Comparison of ENCODE assay signal across 9 mouse cellular contexts in genomic region chr2:125857707-125858106, GRCm38 (mm10). TPM values are rescaled to one million over a fixed set of nuclear protein-coding genes. Genes with fewer than 3 reads are reported as not detected.
DNase-seq lines count a peak whose midpoint lies in the region; ATAC-seq and TF ChIP-seq lines count a peak whose summit lies in the region.
"Had no signal": no experiment of that assay in that cellular context is flagged by ENCODE, and none has a peak within 500 bp of the region (broad histone marks: within the 10 kb centered on the region; RNA-seq: fewer than 3 reads in every experiment).

No protein-coding gene starts in this region.

- H3K4me3 ChIP-seq in lung, embryonic 15.5 days, result peak overlapping the region; percentile 94
- peak overlapping the region; percentile 100 for H3K4me3 ChIP-seq in forebrain, embryonic 12.5 days (replicated peaks)
- H3K4me3 ChIP-seq in limb, embryonic 14.5 days (replicated peaks; ENCODE audit: low read length), result peak overlapping the region; percentile 99
- H3K4me3 ChIP-seq in stomach, embryonic 15.5 days (replicated peaks), result peak overlapping the region; percentile 100

- no peak for ATAC-seq in lung, embryonic 15.5 days (ENCODE audit: borderline replicate concordance, extremely low read depth, low FRiP score, low TSS enrichment)
- no peak for ATAC-seq in forebrain, embryonic 12.5 days (ENCODE audit: low FRiP score)
- ATAC-seq in limb, embryonic 14.5 days (ENCODE audit: low FRiP score, low read depth), result no peak
- ATAC-seq in stomach, embryonic 15.5 days (ENCODE audit: insufficient read depth, low FRiP score, low read depth), result no peak

- WGBS in lung, embryonic 15.5 days, result 37% methylated on average over 3 of the region's 3 CpGs
- whole genome bisulfite sequencing in forebrain, embryonic 12.5 days, result 55% methylated on average over 3 of the region's 3 CpGs
- WGBS in limb, embryonic 14.5 days, result 54% methylated on average over 3 of the region's 3 CpGs
- 51% methylated on average over 3 of the region's 3 CpGs for WGBS in stomach, embryonic 15.5 days

- TF ChIP-seq POLR2A in limb, embryonic 14.5 days (IDR thresholded peaks at IDR 0.05; ENCODE audit: borderline replicate concordance, extremely low read depth, insufficient read depth, insufficient read length), result no peak

- H3K4me1 ChIP-seq in lung, embryonic 15.5 days, result peaks cover 5% of the 10 kb centered on the region; the same call in 1 of the 2 replicates
- H3K4me1 ChIP-seq in forebrain, embryonic 12.5 days, result peaks cover 8% of the 10 kb centered on the region; the same call in 1 of the 2 replicates
- peaks cover 4% of the 10 kb centered on the region for H3K4me1 ChIP-seq in limb, embryonic 14.5 days (ENCODE audit: control insufficient read depth, insufficient read depth, low read length)
- H3K4me1 ChIP-seq in stomach, embryonic 15.5 days, result no peaks in the 10 kb centered on the region

- H3K9me3 ChIP-seq in lung, embryonic 15.5 days, result no peaks in the 10 kb centered on the region
- H3K9me3 ChIP-seq in forebrain, embryonic 12.5 days, result no peaks in the 10 kb centered on the region
- no peaks in the 10 kb centered on the region for H3K9me3 ChIP-seq in limb, embryonic 14.5 days (ENCODE audit: control insufficient read depth, low read length)
- H3K9me3 ChIP-seq in stomach, embryonic 15.5 days, result no peaks in the 10 kb centered on the region

- peak overlapping the region; percentile 61 for H3K4me2 ChIP-seq in lung, embryonic 15.5 days
- H3K4me2 ChIP-seq in forebrain, embryonic 12.5 days, result peak overlapping the region; percentile 67
- H3K4me2 ChIP-seq in limb, embryonic 14.5 days (replicated peaks; ENCODE audit: low read depth, low read length, severe bottlenecking), result peak overlapping the region; percentile 67
- peak overlapping the region; percentile 55 for H3K4me2 ChIP-seq in stomach, embryonic 15.5 days

- DNase-seq in lung, postnatal 10 days, result no peak
- DNase-seq in limb, embryonic 14.5 days (ENCODE audit: low spot score), result no peak
- DNase-seq in gastrocnemius, postnatal 25 days, result no peak
- DNase-seq in gastrocnemius, postnatal 36 days, result no peak
- DNase-seq: cerebellum, postnatal 25 days; kidney, postnatal 4 days had no signal

- H3K27ac ChIP-seq in lung, embryonic 15.5 days, result no peak overlapping the region
- no peak overlapping the region for H3K27ac ChIP-seq in forebrain, embryonic 12.5 days
- H3K27ac ChIP-seq in limb, embryonic 14.5 days (replicated peaks; ENCODE audit: low read depth, low read length), result no peak overlapping the region
- H3K27ac ChIP-seq in stomach, embryonic 15.5 days, result no peak overlapping the region

- peak overlapping the region; percentile 100 for H3K9ac ChIP-seq in lung, embryonic 15.5 days
- H3K9ac ChIP-seq in forebrain, embryonic 12.5 days, result peak overlapping the region; percentile 99
- H3K9ac ChIP-seq in limb, embryonic 14.5 days (ENCODE audit: low read depth, low read length, severe bottlenecking), result peak overlapping the region; percentile 97
- H3K9ac ChIP-seq in stomach, embryonic 15.5 days, result no peak overlapping the region

- no peaks in the 10 kb centered on the region for H3K27me3 ChIP-seq in lung, embryonic 15.5 days
- H3K27me3 ChIP-seq in forebrain, embryonic 12.5 days, result no peaks in the 10 kb centered on the region
- no peaks in the 10 kb centered on the region for H3K27me3 ChIP-seq in limb, embryonic 14.5 days (ENCODE audit: control insufficient read depth, insufficient read depth, low read length)
- H3K27me3 ChIP-seq in stomach, embryonic 15.5 days (replicated peaks), result no peaks in the 10 kb centered on the region

- no peaks in the 10 kb centered on the region for H3K36me3 ChIP-seq in lung, embryonic 15.5 days
- no peaks in the 10 kb centered on the region for H3K36me3 ChIP-seq in forebrain, embryonic 12.5 days (replicated peaks)
- no peaks in the 10 kb centered on the region; the same call in 1 of the 2 replicates for H3K36me3 ChIP-seq in limb, embryonic 14.5 days (ENCODE audit: control insufficient read depth, insufficient read depth, low read length)
- no peaks in the 10 kb centered on the region for H3K36me3 ChIP-seq in stomach, embryonic 15.5 days

- intact Hi-C loops in gastrocnemius, postnatal 36 days (cut with DNase I), result no loop called here

RNA-seq across cellular contexts. Expression of gene Galk2, which starts 1.2 kb away (rescaled TPM):
- 39.4 and 39.9 TPM in 2 replicates for polyA plus RNA-seq in lung, embryonic 15.5 days (2015; fragmentation: Nextera tagmentation; extraction: Ambion mirVana)
- 26.0 and 28.0 TPM in 2 replicates for polyA plus RNA-seq in forebrain, embryonic 12.5 days (2016; fragmentation: Nextera tagmentation; extraction: Ambion mirVana)
- polyA plus RNA-seq in limb, embryonic 14.5 days (2012; rRNA removed), result 29.2 and 30.5 TPM in 2 replicates
- polyA plus RNA-seq in limb, embryonic 14.5 days (2014; fragmentation: Nextera tagmentation; extraction: Ambion mirVana), result 40.8 and 43.4 TPM in 2 replicates
- 42.1 and 49.5 TPM in 2 replicates for polyA plus RNA-seq in stomach, embryonic 15.5 days (2015; fragmentation: Nextera tagmentation; extraction: Ambion mirVana)
- 1 to 10 TPM; 4.0 to 5.3 TPM for total RNA-seq in gastrocnemius, postnatal 25 days (2021)
- total RNA-seq in gastrocnemius, postnatal 36 days (2021), result 1 to 10 TPM; 3.3 to 4.0 TPM

RNA-seq across cellular contexts. Expression of gene Cops2, which starts 1.2 kb away (rescaled TPM):
- polyA plus RNA-seq in lung, embryonic 15.5 days (2015; fragmentation: Nextera tagmentation; extraction: Ambion mirVana), result 73.4 and 76.0 TPM in 2 replicates
- 80.7 and 81.3 TPM in 2 replicates for polyA plus RNA-seq in forebrain, embryonic 12.5 days (2016; fragmentation: Nextera tagmentation; extraction: Ambion mirVana)
- polyA plus RNA-seq in limb, embryonic 14.5 days (2012; rRNA removed), result 49.0 and 75.1 TPM in 2 replicates
- 85.4 and 86.7 TPM in 2 replicates for polyA plus RNA-seq in limb, embryonic 14.5 days (2014; fragmentation: Nextera tagmentation; extraction: Ambion mirVana)
- 66.1 and 69.4 TPM in 2 replicates for polyA plus RNA-seq in stomach, embryonic 15.5 days (2015; fragmentation: Nextera tagmentation; extraction: Ambion mirVana)
- 10 to 100 TPM; 91.8 to 92.1 TPM for total RNA-seq in gastrocnemius, postnatal 25 days (2021)
- total RNA-seq in gastrocnemius, postnatal 36 days (2021), result 10 to 100 TPM; 91.5 to 97.9 TPM
